Mouse (Mus musculus) brown adipose tissue, adult 24 weeks (tissue): ENCODE data around the gene Zfp990. TPM values are rescaled to one million over a fixed set of nuclear protein-coding genes. Genes with fewer than 3 reads are reported as not detected.
"Not testable (repeated sequence)": the region's sequence is repeated elsewhere in the genome, so short reads cannot be mapped to it uniquely, and the experiment has no call there.

Experiments used
- H3K27ac ChIP-seq: fragments of 200-500 bp; replicated peaks from 2 replicates; pipeline ENCODE4 v1.5.1; 2012; ENCODE audit warnings: low read depth, mild to moderate bottlenecking, low read length
- H3K4me1 ChIP-seq: fragments of 200-500 bp; 2 replicates; pipeline ENCODE4 v1.6.1; 2012; ENCODE audit warnings: low read length, mixed read lengths; ENCODE audit not compliant: control insufficient read depth, insufficient read depth, insufficient read length
- H3K4me3 ChIP-seq: fragments of 200-500 bp; 2 replicates; pipeline ENCODE4 v1.5.1; 2012; ENCODE audit warnings: low read depth, mild to moderate bottlenecking, low read length, moderate library complexity; ENCODE audit not compliant: insufficient read depth
- polyA plus RNA-seq: library from polyadenylated mRNA; stranded (reverse); fragments of >200 nt; gene quantifications from 2 replicates; pipeline ENCODE4 v1.2.4, GENCODE M21; 2012; ENCODE audit not compliant: missing spikeins, insufficient read depth, insufficient read length

Zfp990 gene
- polyA plus RNA-seq, 1 experiment, result 2.2 TPM

GRCm38 (mm10) chr4:145559505-145560099 is 49.0 kb downstream of the Zfp990 start:
- no peak overlapping the region for H3K27ac ChIP-seq

GRCm38 (mm10) chr4:145564111-145564821 is 53.7 kb downstream of the Zfp990 start:
- H3K27ac ChIP-seq, result no peak overlapping the region
- no peaks in the 10 kb centered on the region for H3K4me1 ChIP-seq
- no peak overlapping the region for H3K4me3 ChIP-seq

More at GRCm38 (mm10) chr4:145559505-145560099, 49.0 kb downstream of the Zfp990 start:
- no peaks in the 10 kb centered on the region for H3K4me1 ChIP-seq
- H3K4me3 ChIP-seq, result no peak overlapping the region

GRCm38 (mm10) chr4:145570461-145570860 is 59.9 kb downstream of the Zfp990 start:
- H3K27ac ChIP-seq, H3K4me1 ChIP-seq, H3K4me3 ChIP-seq: not testable (repeated sequence)

GRCm38 (mm10) chr4:145576623-145577022 is 66.1 kb downstream of the Zfp990 start:
- not testable (repeated sequence) for H3K27ac ChIP-seq

GRCm38 (mm10) chr4:145580333-145580732 is 69.8 kb downstream of the Zfp990 start:
- H3K27ac ChIP-seq, H3K4me1 ChIP-seq, H3K4me3 ChIP-seq: not testable (repeated sequence)

More at GRCm38 (mm10) chr4:145576623-145577022, 66.1 kb downstream of the Zfp990 start:
- H3K4me3 ChIP-seq, H3K4me1 ChIP-seq: not testable (repeated sequence)

- not testable (repeated sequence) for H3K27ac ChIP-seq, H3K4me1 ChIP-seq
- peak within 1 kb of the TSS; percentile 35 for H3K4me3 ChIP-seq
Measured at GRCm38 (mm10) chr4:145585078-145585477, 74.5 kb downstream of the Zfp990 start, which contains the start of gene Gm13212. Gene Gm13212 (plus strand): TSS chr4:145585166.

- not testable (repeated sequence) for H3K27ac ChIP-seq, H3K4me1 ChIP-seq, H3K4me3 ChIP-seq
Measured at GRCm38 (mm10) chr4:145586046-145586445, 75.5 kb downstream of the Zfp990 start.

Other genes with a start within 250 kb of the Zfp990 start
- gene Tnfrsf8, start 195.6 kb upstream of the Zfp990 start, polyA plus RNA-seq, result not detected in 2 replicates
- 1.4 TPM in 1 of 2 replicates, not detected in the other for gene Gm13212, start 74.4 kb downstream of the Zfp990 start, polyA plus RNA-seq
- not detected in 2 replicates for gene Zfp980, start 159.9 kb downstream of the Zfp990 start, polyA plus RNA-seq